Mouse (Mus musculus) CH12.LX (cell line): ENCODE results near the gene Ankrd33. TPM values are rescaled to one million over a fixed set of nuclear protein-coding genes. Genes with fewer than 3 reads are reported as not detected.
A peak's percentile ranks its signal among the peaks of the same experiment; 100 is the strongest.

Experiments
- DNase-seq: peaks from one replicate; pipeline ENCODE4 v3.0.0-alpha.2; 2013; ENCODE audit errors: extremely low read depth
- H3K27ac ChIP-seq: 2 replicates; pipeline ENCODE4 v1.5.1; 2012; ENCODE audit warnings: low read depth, mild to moderate bottlenecking, control low read depth, moderate library complexity; ENCODE audit not compliant: insufficient read depth
- H3K27me3 ChIP-seq: replicated peaks from 2 replicates; pipeline ENCODE3; 2012; ENCODE audit warnings: inconsistent platforms
- H3K36me3 ChIP-seq, 2 experiments: replicated peaks in 1 of 2; 2 replicates each; pipeline versions ENCODE3 to v1.6.1; 2012; ENCODE audit warnings: inconsistent platforms in 1 of 2, low read length in 1 of 2, mild to moderate bottlenecking in 1 of 2, mixed read lengths in 1 of 2, moderate library complexity in 1 of 2; ENCODE audit not compliant: control insufficient read depth in 1 of 2, insufficient read depth in 1 of 2
- H3K4me1 ChIP-seq, 2 experiments: 2 replicates each; pipeline ENCODE4 v1.6.1; 2012; ENCODE audit warnings: inconsistent platforms in 1 of 2, moderate library complexity in 1 of 2; ENCODE audit not compliant: insufficient read depth in 2 of 2, control insufficient read depth in 1 of 2
- H3K4me2 ChIP-seq: 2 replicates; pipeline ENCODE4 v1.6.1; 2012; ENCODE audit warnings: low read depth, mild to moderate bottlenecking, control low read depth; ENCODE audit not compliant: poor library complexity, insufficient read depth, severe bottlenecking
- H3K4me3 ChIP-seq, 3 experiments: fragments of 150-350 bp in 1 of 3; sonication (generic) in 1 of 3; replicated peaks in 1 of 3; 2 replicates each; pipeline versions ENCODE3 to v1.5.1; 2011 to 2012; ENCODE audit warnings: low read depth in 2 of 3, low read length in 2 of 3, mild to moderate bottlenecking in 2 of 3, moderate library complexity in 2 of 3, control low read depth in 1 of 3, improper control_type of control experiment in 1 of 3, inconsistent platforms in 1 of 3, mixed read lengths in 1 of 3; ENCODE audit not compliant: poor library complexity in 1 of 3
- H3K79me2 ChIP-seq: replicated peaks from 2 replicates; pipeline ENCODE4 v1.6.1; 2012; ENCODE audit warnings: mild to moderate bottlenecking, moderate library complexity; ENCODE audit not compliant: control insufficient read depth, poor library complexity, insufficient read depth, severe bottlenecking; ENCODE audit errors: extremely low read depth
- H3K9ac ChIP-seq: 2 replicates; pipeline ENCODE4 v1.6.1; 2012; ENCODE audit warnings: low read depth, mild to moderate bottlenecking, control low read depth, moderate library complexity; ENCODE audit not compliant: insufficient read depth
- H3K9me3 ChIP-seq: replicated peaks from 2 replicates; pipeline ENCODE3; 2012; ENCODE audit warnings: low read length, inconsistent platforms, mixed read lengths
- BHLHE40 ChIP-seq: IDR thresholded peaks from 2 replicates; pipeline ENCODE4 v1.6.1; 2011; ENCODE audit warnings: mild to moderate bottlenecking, low read depth, low read length, improper control_type of control experiment
- CHD1 ChIP-seq: IDR thresholded peaks from 2 replicates; pipeline ENCODE4 v1.6.1; 2012; ENCODE audit warnings: low read depth, low read length, improper control_type of control experiment, inconsistent platforms
- CHD2 ChIP-seq: IDR thresholded peaks from 2 replicates; pipeline ENCODE4 v1.6.1; 2011; ENCODE audit warnings: low read length, improper control_type of control experiment
- CTCF ChIP-seq, 2 experiments: IDR thresholded peaks in 1 of 2; conservative IDR thresholded peaks in 1 of 2; 2 replicates each; pipeline ENCODE4 v1.5.1; 2011 to 2012; ENCODE audit warnings: low read depth in 2 of 2, low read length in 2 of 2, improper control_type of control experiment in 1 of 2, inconsistent platforms in 1 of 2, mild to moderate bottlenecking in 1 of 2, moderate library complexity in 1 of 2
- E2F4 ChIP-seq: IDR thresholded peaks from 2 replicates; pipeline ENCODE4 v1.6.1; 2011; ENCODE audit warnings: low read depth, low read length, improper control_type of control experiment; ENCODE audit not compliant: insufficient replicate concordance
- ELF1 ChIP-seq: IDR thresholded peaks from 2 replicates; pipeline ENCODE4 v1.6.1; 2014; ENCODE audit warnings: low read depth, mild to moderate bottlenecking, inconsistent platforms, low read length, improper control_type of control experiment
- EP300 ChIP-seq: IDR thresholded peaks from 2 replicates; pipeline ENCODE4 v1.6.1; 2011; ENCODE audit warnings: low read length, improper control_type of control experiment
- ETS1 ChIP-seq: conservative IDR thresholded peaks from 2 replicates; pipeline ENCODE4 v1.6.1; 2012; ENCODE audit warnings: low read depth, mild to moderate bottlenecking, inconsistent platforms, low read length, improper control_type of control experiment, moderate library complexity
- GABPA ChIP-seq: IDR thresholded peaks from 2 replicates; pipeline ENCODE4 v1.6.1; 2012; ENCODE audit warnings: low read depth, low read length, improper control_type of control experiment, inconsistent platforms; ENCODE audit not compliant: insufficient replicate concordance
- HCFC1 ChIP-seq: IDR thresholded peaks from 2 replicates; pipeline ENCODE4 v1.6.1; 2012; ENCODE audit warnings: low read depth, mild to moderate bottlenecking, inconsistent platforms, low read length, improper control_type of control experiment
- JUN ChIP-seq: IDR thresholded peaks from 2 replicates; pipeline ENCODE4 v1.6.1; 2011; ENCODE audit warnings: low read depth, mild to moderate bottlenecking, low read length, improper control_type of control experiment, moderate library complexity; ENCODE audit not compliant: insufficient read depth
- JUND ChIP-seq: conservative IDR thresholded peaks from 2 replicates; pipeline ENCODE4 v1.6.1; 2011; ENCODE audit warnings: low read depth, low read length, improper control_type of control experiment
- KAT2A ChIP-seq: IDR thresholded peaks from 2 replicates; pipeline ENCODE4 v1.6.1; 2012; ENCODE audit warnings: low read length, improper control_type of control experiment, inconsistent platforms; ENCODE audit not compliant: insufficient replicate concordance
- MAFK ChIP-seq: IDR thresholded peaks from 2 replicates; pipeline ENCODE4 v1.6.1; 2011; ENCODE audit warnings: low read length, improper control_type of control experiment; ENCODE audit not compliant: insufficient replicate concordance
- MAX ChIP-seq: IDR thresholded peaks from 2 replicates; pipeline ENCODE4 v1.6.1; 2011; ENCODE audit warnings: low read length, improper control_type of control experiment
- MEF2A ChIP-seq: IDR thresholded peaks from 2 replicates; pipeline ENCODE4 v1.6.1; 2014; ENCODE audit warnings: low read depth, mild to moderate bottlenecking, inconsistent platforms, low read length, improper control_type of control experiment, borderline replicate concordance
- MXI1 ChIP-seq: IDR thresholded peaks from 2 replicates; pipeline ENCODE4 v1.6.1; 2011; ENCODE audit warnings: mild to moderate bottlenecking, low read depth, low read length, improper control_type of control experiment
- MYC ChIP-seq: IDR thresholded peaks from 2 replicates; pipeline ENCODE4 v1.6.1; 2011; ENCODE audit warnings: low read depth, mild to moderate bottlenecking, improper control_type of control experiment, low read length
- NRF1 ChIP-seq: IDR thresholded peaks from 2 replicates; pipeline ENCODE4 v1.6.1; 2014; ENCODE audit warnings: low read depth, mild to moderate bottlenecking, inconsistent platforms, low read length, improper control_type of control experiment, moderate library complexity
- PAX5 ChIP-seq: IDR thresholded peaks from 2 replicates; pipeline ENCODE4 v1.6.1; 2012; ENCODE audit warnings: low read length, inconsistent platforms, mixed read lengths
- POLR2AphosphoS2 ChIP-seq: IDR thresholded peaks from 2 replicates; pipeline ENCODE4 v1.6.1; 2011; ENCODE audit warnings: low read depth, low read length, improper control_type of control experiment
- RAD21 ChIP-seq: IDR thresholded peaks from 2 replicates; pipeline ENCODE4 v1.6.1; 2011; ENCODE audit warnings: low read depth, mild to moderate bottlenecking, low read length, improper control_type of control experiment, moderate library complexity
- RCOR1 ChIP-seq: conservative IDR thresholded peaks from 2 replicates; pipeline ENCODE4 v1.6.1; 2012; ENCODE audit warnings: low read depth, mild to moderate bottlenecking, inconsistent platforms, low read length, improper control_type of control experiment
- SIN3A ChIP-seq: IDR thresholded peaks from 2 replicates; pipeline ENCODE4 v1.6.1; 2012; ENCODE audit warnings: low read length, improper control_type of control experiment, inconsistent platforms
- SMC3 ChIP-seq: IDR thresholded peaks from 2 replicates; pipeline ENCODE4 v1.6.1; 2011; ENCODE audit warnings: low read depth, low read length, improper control_type of control experiment
- TBP ChIP-seq: conservative IDR thresholded peaks from 2 replicates; pipeline ENCODE4 v1.6.1; 2011; ENCODE audit warnings: low read depth, low read length, improper control_type of control experiment
- TCF12 ChIP-seq: IDR thresholded peaks from 2 replicates; pipeline ENCODE4 v1.6.1; 2014; ENCODE audit warnings: low read depth, mild to moderate bottlenecking, inconsistent platforms, low read length, improper control_type of control experiment
- UBTF ChIP-seq: IDR thresholded peaks from 2 replicates; pipeline ENCODE4 v1.6.1; 2012; ENCODE audit warnings: low read depth, mild to moderate bottlenecking, inconsistent platforms, low read length, improper control_type of control experiment, moderate library complexity
- USF1 ChIP-seq: IDR thresholded peaks from 2 replicates; pipeline ENCODE4 v1.6.1; 2014; ENCODE audit warnings: low read depth, mild to moderate bottlenecking, inconsistent platforms, low read length, improper control_type of control experiment
- USF2 ChIP-seq: conservative IDR thresholded peaks from 2 replicates; pipeline ENCODE4 v1.6.1; 2011; ENCODE audit warnings: low read depth, low read length, improper control_type of control experiment
- ZKSCAN1 ChIP-seq: IDR thresholded peaks from 2 replicates; pipeline ENCODE4 v1.6.1; 2012; ENCODE audit warnings: low read depth, inconsistent platforms, low read length, improper control_type of control experiment, borderline replicate concordance
- ZNF384 ChIP-seq: IDR thresholded peaks from 2 replicates; pipeline ENCODE4 v1.6.1; 2012; ENCODE audit warnings: low read depth, low read length, improper control_type of control experiment, inconsistent platforms
- dilution Hi-C: fragments of 300-500 bp; cut with MboI; formaldehyde crosslinking; loops from 2 replicates; pipeline ENCODE4 v1.14.3; 2020; ENCODE audit warnings: low sequenced_read_pairs; ENCODE audit not compliant: extremely low pct_unique_long_range_greater_than_20kb, extremely low pct_ligation_motif_present
- in situ Hi-C: fragments of 300-500 bp; cut with MboI; formaldehyde crosslinking; loops from 3 replicates; pipeline ENCODE4 v1.14.3; 2019; ENCODE audit warnings: low sequenced_read_pairs, low pct_ligation_motif_present, low pct_unique_long_range_greater_than_20kb, mixed read lengths
- polyA plus RNA-seq: library from polyadenylated mRNA; unstranded; fragments of >175 nt; gene quantifications from 2 replicates; pipeline ENCODE4 v1.2.1, GENCODE M21; 2012; ENCODE audit warnings: low read depth; ENCODE audit not compliant: insufficient read length
- total RNA-seq, 2 experiments: library from RNA; depleted of rRNA; stranded (reverse); fragments of 300-350 nt in 1 of 2; fragments of >200 nt in 1 of 2; gene quantifications; 2 replicates each; pipeline ENCODE4 v1.2.3; 2012 to 2014

Ankrd33 gene
- total and polyA plus RNA-seq, 3 experiments: not detected

- H3K27me3 ChIP-seq: no peaks in the 10 kb centered on the region
- H3K4me2 ChIP-seq: peak overlapping the region; percentile 42
- no peaks in the 10 kb centered on the region for H3K9me3 ChIP-seq
- no peak for DNase-seq
- peaks cover 34 to 88% of the 10 kb centered on the region in 2 experiments for H3K4me1 ChIP-seq
- dilution Hi-C loops (no loop called here), in situ Hi-C loops (no loop called here)
- peaks cover 0 to 22% of the 10 kb centered on the region in 2 experiments for H3K36me3 ChIP-seq
- H3K4me3 ChIP-seq: peak overlapping the region in 2 of 3 experiments; percentile 51 to 56
- H3K9ac ChIP-seq: peak overlapping the region; percentile 51; the same call in 1 of the 2 replicates
- H3K79me2 ChIP-seq: no peaks in the 10 kb centered on the region
- no peak for TF ChIP-seq GABPA
- TF ChIP-seq CHD2: 0 out of 2 replicates have a peak, but pooled peaks have one; percentile 23
- no peak overlapping the region for H3K27ac ChIP-seq
Observed at GRCm38 (mm10) chr15:101144176-101144575, 28.6 kb downstream of the Ankrd33 start.

DNA sequence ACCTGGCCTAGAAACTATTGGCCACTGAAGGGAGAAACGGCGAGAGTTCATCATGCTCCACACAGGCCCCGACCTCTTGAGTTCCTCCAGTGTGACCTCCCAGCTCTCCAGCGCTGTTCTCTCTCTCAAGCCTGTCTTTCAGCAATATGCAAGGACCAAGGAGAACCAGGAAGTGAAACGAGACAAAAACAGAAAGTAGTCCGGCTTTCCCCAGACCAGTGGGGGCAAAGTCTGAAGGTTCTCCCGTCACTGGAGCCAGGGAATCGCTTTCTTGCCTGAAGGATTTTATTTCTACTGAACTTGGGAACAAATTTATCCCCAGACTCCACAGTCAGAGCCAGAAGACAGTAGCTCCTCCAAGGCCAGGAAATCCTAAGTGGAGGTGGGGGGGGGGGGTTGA is 29.2 kb downstream of the Ankrd33 start:
- Histone ChIP-seq H3K4me2 (peak overlapping the region; percentile 42), H3K36me3 (peaks cover 0 to 20% of the 10 kb centered on the region in 2 experiments), H3K79me2 (no peaks in the 10 kb centered on the region), H3K27ac (peak overlapping the region; percentile 17; the same call in 1 of the 2 replicates), H3K9ac (peak overlapping the region; percentile 51), H3K4me1 (peaks cover 31 to 85% of the 10 kb centered on the region in 2 experiments), H3K4me3 (peak overlapping the region; percentile 51 to 67 (median 56)), H3K9me3 (no peaks in the 10 kb centered on the region), H3K27me3 (no peaks in the 10 kb centered on the region)
- dilution Hi-C loops (no loop called here), in situ Hi-C loops (loop anchor here (5.0 kb wide), 1 partner anchor 43 kb away; no protein-coding TSS in a partner anchor)
- peak; percentile 41 for DNase-seq
- TF ChIP-seq USF2: no peak
- no peak for TF ChIP-seq TCF12
- TF ChIP-seq ZKSCAN1: no peak
- no peak for TF ChIP-seq MAFK
- peak; percentile 61; the same call in 1 of the 2 replicates for TF ChIP-seq UBTF
- no peak for TF ChIP-seq ZNF384
- no peak for TF ChIP-seq RCOR1
- TF ChIP-seq BHLHE40: no peak
- TF ChIP-seq ETS1: no peak
- TF ChIP-seq RAD21: no peak
- TF ChIP-seq E2F4: no peak
- no peak for TF ChIP-seq JUN
- no peak for TF ChIP-seq GABPA
- TF ChIP-seq CHD2: no peak; the same call in 1 of the 2 replicates
- TF ChIP-seq EP300: 0 out of 2 replicates have a peak, but pooled peaks have one; percentile 33
- peak; percentile 74 for TF ChIP-seq ELF1
- no peak for TF ChIP-seq MXI1
- no peak for TF ChIP-seq NRF1
- TF ChIP-seq MAX: no peak
- TF ChIP-seq CTCF (conservative IDR thresholded peaks at IDR 0.05 in 1 of 2, IDR thresholded peaks at IDR 0.05 in 1 of 2; ENCODE audit: low read depth in 2 of 2, low read length in 2 of 2): no peak
- no peak for TF ChIP-seq POLR2AphosphoS2
- peak; percentile 8; the same call in 1 of the 2 replicates for TF ChIP-seq HCFC1
- peak; percentile 35; the same call in 1 of the 2 replicates for TF ChIP-seq MEF2A
- no peak for TF ChIP-seq MYC
- TF ChIP-seq KAT2A: no peak
- no peak for TF ChIP-seq SMC3
- TF ChIP-seq CHD1: no peak
- TF ChIP-seq TBP: peak; percentile 52; the same call in 1 of the 2 replicates
- TF ChIP-seq SIN3A: no peak
- no peak for TF ChIP-seq PAX5
- no peak for TF ChIP-seq USF1
- no peak for TF ChIP-seq JUND
